Mouse (Mus musculus) MEL (cell line): ENCODE measurements around the gene Cables2. TPM values are rescaled to one million over a fixed set of nuclear protein-coding genes. Genes with fewer than 3 reads are reported as not detected.

Experiments used
- DNase-seq: peaks from one replicate; pipeline ENCODE4 v3.0.0; 2011; ENCODE audit warnings: low read depth, low spot score
- H3K27ac ChIP-seq: 2 replicates; pipeline ENCODE4 v1.5.1; 2012; ENCODE audit warnings: low read depth, mild to moderate bottlenecking, control low read depth, low read length, moderate library complexity; ENCODE audit not compliant: control insufficient read depth
- H3K27me3 ChIP-seq, 2 experiments: fragments of 150-350 bp in 1 of 2; sonication (generic) in 1 of 2; 2 replicates each; pipeline ENCODE4 v1.6.1; 2012; ENCODE audit warnings: low read length in 2 of 2, mild to moderate bottlenecking in 2 of 2, improper control_type of control experiment in 1 of 2, moderate library complexity in 1 of 2; ENCODE audit not compliant: insufficient read depth in 2 of 2, control insufficient read depth in 1 of 2
- H3K36me3 ChIP-seq, 2 experiments: 2 replicates each; pipeline ENCODE4 v1.6.1; 2012 to 2014; ENCODE audit warnings: low read length in 2 of 2, improper control_type of control experiment in 1 of 2, inconsistent platforms in 1 of 2, mild to moderate bottlenecking in 1 of 2; ENCODE audit not compliant: insufficient read depth in 2 of 2, control insufficient read depth in 1 of 2
- H3K4me1 ChIP-seq, 2 experiments: fragments of 150-350 bp in 1 of 2; sonication (generic) in 1 of 2; 2 replicates each; pipeline ENCODE4 v1.6.1; 2012; ENCODE audit warnings: low read length in 2 of 2, improper control_type of control experiment in 1 of 2, mild to moderate bottlenecking in 1 of 2; ENCODE audit not compliant: insufficient read depth in 2 of 2, control insufficient read depth in 1 of 2
- H3K4me3 ChIP-seq, 2 experiments: fragments of 150-350 bp in 1 of 2; sonication (generic) in 1 of 2; 2 replicates each; pipeline ENCODE4 v1.5.1; 2012; ENCODE audit warnings: low read depth in 2 of 2, low read length in 2 of 2, mild to moderate bottlenecking in 2 of 2, moderate library complexity in 2 of 2, control low read depth in 1 of 2, improper control_type of control experiment in 1 of 2; ENCODE audit not compliant: control insufficient read depth in 1 of 2, insufficient read depth in 1 of 2
- H3K79me2 ChIP-seq: 2 replicates; pipeline ENCODE4 v1.6.1; 2012; ENCODE audit warnings: mild to moderate bottlenecking, low read length, moderate library complexity; ENCODE audit not compliant: control insufficient read depth, poor library complexity, insufficient read depth
- H3K9ac ChIP-seq: 2 replicates; pipeline ENCODE4 v1.6.1; 2012; ENCODE audit warnings: low read depth, mild to moderate bottlenecking, control low read depth, low read length, moderate library complexity; ENCODE audit not compliant: control insufficient read depth, poor library complexity, severe bottlenecking
- H3K9me3 ChIP-seq: fragments of 150-350 bp; sonication (generic); replicated peaks from 2 replicates; pipeline ENCODE4 v1.6.1; 2012; ENCODE audit warnings: mild to moderate bottlenecking, low read length, improper control_type of control experiment, moderate library complexity; ENCODE audit not compliant: insufficient read depth
- CHD1 ChIP-seq: IDR thresholded peaks from 2 replicates; pipeline ENCODE4 v1.6.1; 2012; ENCODE audit warnings: low read depth, mild to moderate bottlenecking, inconsistent platforms, low read length, improper control_type of control experiment
- ELF1 ChIP-seq: IDR thresholded peaks from 2 replicates; pipeline ENCODE4 v1.6.1; 2014; ENCODE audit warnings: low read depth, mild to moderate bottlenecking, inconsistent platforms, low read length, improper control_type of control experiment, moderate library complexity
- EP300 ChIP-seq, 2 experiments: IDR thresholded peaks; 2 replicates each; pipeline ENCODE4 v1.6.1; 2011; ENCODE audit warnings: improper control_type of control experiment in 2 of 2, low read length in 2 of 2, low read depth in 1 of 2, mild to moderate bottlenecking in 1 of 2
- ETS1 ChIP-seq: IDR thresholded peaks from 2 replicates; pipeline ENCODE4 v1.6.1; 2012; ENCODE audit warnings: low read depth, mild to moderate bottlenecking, inconsistent platforms, low read length, improper control_type of control experiment, moderate library complexity
- HCFC1 ChIP-seq: IDR thresholded peaks from 2 replicates; pipeline ENCODE4 v1.6.1; 2012; ENCODE audit warnings: low read depth, mild to moderate bottlenecking, inconsistent platforms, low read length, improper control_type of control experiment, moderate library complexity
- JUND ChIP-seq: IDR thresholded peaks from 2 replicates; pipeline ENCODE4 v1.6.1; 2011; ENCODE audit warnings: low read depth, mild to moderate bottlenecking, improper control_type of control experiment, low read length
- KAT2A ChIP-seq: conservative IDR thresholded peaks from 2 replicates; pipeline ENCODE4 v1.6.1; 2012; ENCODE audit warnings: low read depth, low read length, improper control_type of control experiment, inconsistent platforms
- MAFK ChIP-seq: IDR thresholded peaks from 2 replicates; pipeline ENCODE4 v1.6.1; 2011; ENCODE audit warnings: low read depth, mild to moderate bottlenecking, low read length, improper control_type of control experiment, borderline replicate concordance
- MEF2A ChIP-seq: IDR thresholded peaks from 2 replicates; pipeline ENCODE4 v1.6.1; 2014; ENCODE audit warnings: low read depth, mild to moderate bottlenecking, inconsistent platforms, low read length, improper control_type of control experiment; ENCODE audit not compliant: poor library complexity, insufficient replicate concordance, severe bottlenecking; ENCODE audit errors: extremely low read depth
- POLR2A ChIP-seq, 2 experiments: IDR thresholded peaks; 2 replicates each; pipeline ENCODE4 v1.6.1; 2011 to 2012; ENCODE audit warnings: low read length in 2 of 2, mild to moderate bottlenecking in 2 of 2, control low read depth in 1 of 2, improper control_type of control experiment in 1 of 2, low read depth in 1 of 2, moderate library complexity in 1 of 2; ENCODE audit not compliant: control insufficient read depth in 1 of 2, insufficient read depth in 1 of 2, poor library complexity in 1 of 2
- POLR2AphosphoS2 ChIP-seq: IDR thresholded peaks from 2 replicates; pipeline ENCODE4 v1.6.1; 2011; ENCODE audit warnings: low read length, improper control_type of control experiment
- POLR2AphosphoS5 ChIP-seq: IDR thresholded peaks from 2 replicates; pipeline ENCODE4 v1.6.1; 2012; ENCODE audit warnings: low read depth, borderline replicate concordance, mild to moderate bottlenecking, inconsistent platforms, low read length, moderate library complexity, mixed read lengths
- RCOR1 ChIP-seq: IDR thresholded peaks from 2 replicates; pipeline ENCODE4 v1.6.1; 2012; ENCODE audit warnings: low read depth, mild to moderate bottlenecking, inconsistent platforms, low read length, improper control_type of control experiment
- TAL1 ChIP-seq: IDR thresholded peaks from 2 replicates; pipeline ENCODE4 v1.6.1; 2012; ENCODE audit warnings: mild to moderate bottlenecking, inconsistent platforms, low read length, moderate library complexity, mixed read lengths
- TBP ChIP-seq: IDR thresholded peaks from 2 replicates; pipeline ENCODE4 v1.8.0; 2011; ENCODE audit warnings: low read depth, low read length, improper control_type of control experiment
- TCF12 ChIP-seq: IDR thresholded peaks from 2 replicates; pipeline ENCODE4 v1.6.1; 2014; ENCODE audit warnings: low read depth, mild to moderate bottlenecking, inconsistent platforms, low read length, improper control_type of control experiment, moderate library complexity
- UBTF ChIP-seq: IDR thresholded peaks from 2 replicates; pipeline ENCODE4 v1.6.1; 2012; ENCODE audit warnings: low read depth, mild to moderate bottlenecking, inconsistent platforms, low read length, improper control_type of control experiment, moderate library complexity, borderline replicate concordance; ENCODE audit not compliant: insufficient read depth
- USF1 ChIP-seq: IDR thresholded peaks from 2 replicates; pipeline ENCODE4 v1.6.1; 2014; ENCODE audit warnings: low read depth, mild to moderate bottlenecking, inconsistent platforms, low read length, improper control_type of control experiment, moderate library complexity
- USF2 ChIP-seq, 2 experiments: IDR thresholded peaks; 2 replicates each; pipeline ENCODE4 v1.6.1; 2011 to 2012; ENCODE audit warnings: improper control_type of control experiment in 2 of 2, low read length in 2 of 2, borderline replicate concordance in 1 of 2, inconsistent platforms in 1 of 2, low read depth in 1 of 2, mild to moderate bottlenecking in 1 of 2; ENCODE audit not compliant: insufficient read depth in 1 of 2
- ZKSCAN1 ChIP-seq: IDR thresholded peaks from 2 replicates; pipeline ENCODE4 v1.6.1; 2012; ENCODE audit warnings: low read depth, mild to moderate bottlenecking, inconsistent platforms, low read length, improper control_type of control experiment, moderate library complexity
- ZMIZ1 ChIP-seq: IDR thresholded peaks from 2 replicates; pipeline ENCODE4 v1.6.1; 2012; ENCODE audit warnings: low read depth, mild to moderate bottlenecking, inconsistent platforms, low read length, improper control_type of control experiment, moderate library complexity
- ZNF384 ChIP-seq: IDR thresholded peaks from 2 replicates; pipeline ENCODE4 v1.6.1; 2012; ENCODE audit warnings: low read depth, mild to moderate bottlenecking, inconsistent platforms, low read length, improper control_type of control experiment
- polyA plus RNA-seq, 2 experiments: library from polyadenylated mRNA; stranded (reverse) in 1 of 2; unstranded in 1 of 2; fragments of >175 nt in 1 of 2; fragments of >200 nt in 1 of 2; gene quantifications; 2 replicates each; pipeline versions ENCODE4 v1.2.1 to v1.2.4; 2012; ENCODE audit warnings: low replicate concordance in 2 of 2, low read depth in 1 of 2; ENCODE audit not compliant: insufficient read length in 2 of 2, insufficient read depth in 1 of 2, missing spikeins in 1 of 2
- total RNA-seq: library from RNA; depleted of rRNA; stranded (reverse); fragments of 300-350 nt; gene quantifications from 2 replicates; pipeline ENCODE4 v1.2.3, GENCODE M21; 2012

Gene Cables2
- total and polyA plus RNA-seq, 3 experiments, result 10.7 to 16.7 TPM; not detected in 1

- H3K27me3 ChIP-seq, result no peaks in the 10 kb centered on the region
- no peaks in the 10 kb centered on the region; a peak in 1 of 4 replicates for H3K4me1 ChIP-seq
- H3K4me3 ChIP-seq, result no peak overlapping the region
- H3K27ac ChIP-seq, result no peak overlapping the region
- H3K9ac ChIP-seq, result no peak overlapping the region
- no peak for DNase-seq
- TF ChIP-seq ZKSCAN1, result no peak
- TF ChIP-seq USF2 (IDR thresholded peaks at IDR 0.05; ENCODE audit: borderline replicate concordance in 1 of 2, insufficient read depth in 1 of 2, low read depth in 1 of 2, low read length in 2 of 2), result no peak
- TF ChIP-seq POLR2AphosphoS5, result no peak
- no peak for TF ChIP-seq KAT2A
- TF ChIP-seq POLR2A (IDR thresholded peaks at IDR 0.05; ENCODE audit: control insufficient read depth in 1 of 2, insufficient read depth in 1 of 2, low read depth in 1 of 2, low read length in 2 of 2, poor library complexity in 1 of 2), result no peak
- no peak for TF ChIP-seq UBTF
- TF ChIP-seq RCOR1, result no peak
- TF ChIP-seq HCFC1, result no peak
- TF ChIP-seq EP300 (IDR thresholded peaks at IDR 0.05; ENCODE audit: low read depth in 1 of 2, low read length in 2 of 2), result no peak
- no peaks in the 10 kb centered on the region for H3K9me3 ChIP-seq
- peaks cover 13% of the 10 kb centered on the region for H3K79me2 ChIP-seq
- H3K36me3 ChIP-seq, result peaks cover 6 to 9% of the 10 kb centered on the region in 2 experiments
Observed at GRCm38 (mm10) chr2:180262441-180262840, 10.9 kb downstream of the Cables2 start.

GRCm38 (mm10) chr2:180261901-180262300, 11.4 kb downstream of the Cables2 start:
- TF ChIP-seq TAL1 (no peak), RCOR1 (no peak), ETS1 (no peak), ELF1 (no peak), TCF12 (no peak), ZMIZ1 (no peak), MEF2A (no peak), MAFK (no peak), TBP (no peak), POLR2AphosphoS2 (no peak), CHD1 (no peak), ZNF384 (no peak), JUND (no peak), POLR2AphosphoS5 (no peak), UBTF (no peak), USF1 (no peak), EP300 (IDR thresholded peaks at IDR 0.05; ENCODE audit: low read depth in 1 of 2, low read length in 2 of 2) (no peak), HCFC1 (no peak), ZKSCAN1 (no peak), KAT2A (no peak)
- Histone ChIP-seq H3K4me3 (no peak overlapping the region), H3K27me3 (no peaks in the 10 kb centered on the region), H3K79me2 (peaks cover 15% of the 10 kb centered on the region), H3K9me3 (no peaks in the 10 kb centered on the region), H3K36me3 (peaks cover 6 to 9% of the 10 kb centered on the region in 2 experiments), H3K4me1 (no peaks in the 10 kb centered on the region), H3K27ac (no peak overlapping the region), H3K9ac (no peak overlapping the region)
- no peak for DNase-seq
